Mouse (Mus musculus): Measurements from ENCODE around the gene Mycbp.

Gene Mycbp

DNA sequence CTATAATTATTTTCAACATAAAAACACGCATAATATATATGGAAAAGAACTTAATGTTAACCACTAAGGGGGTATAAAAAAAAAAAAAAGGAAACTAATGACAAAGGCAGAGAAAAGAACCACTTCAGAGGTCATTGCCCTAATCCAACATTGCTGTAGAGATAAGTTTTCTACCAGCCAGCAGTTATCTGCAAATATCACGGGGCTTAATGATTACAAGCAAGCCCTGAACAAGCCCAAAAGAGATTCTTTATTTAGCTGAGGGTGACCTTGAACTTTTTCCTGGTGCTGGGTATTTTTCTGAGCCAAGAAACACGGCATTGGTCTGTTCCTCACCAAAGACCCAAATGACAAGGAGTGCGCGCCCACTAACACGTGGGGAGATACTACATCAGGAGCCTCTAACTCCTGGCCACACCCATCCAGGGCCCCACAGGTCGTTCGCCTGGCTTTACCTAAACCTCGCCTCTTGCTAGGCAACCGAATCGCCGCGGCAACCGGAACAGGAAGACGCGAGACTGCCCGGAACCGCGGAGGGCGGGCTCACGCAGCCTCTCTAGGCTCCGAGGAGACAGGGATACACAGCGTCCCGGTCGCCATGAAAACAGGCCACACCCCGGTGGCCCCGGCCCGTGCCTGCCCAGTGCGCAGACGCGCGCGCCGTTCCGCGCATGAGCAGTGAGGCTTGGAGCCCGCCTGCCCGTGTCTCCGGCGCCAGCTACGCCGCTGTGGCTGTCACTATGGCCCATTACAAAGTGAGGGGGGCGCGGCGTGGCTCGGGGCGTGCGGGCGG is at the start of gene Mycbp:
Mycbp (plus strand) TSS at position 500 of the 793 bp plus-strand sequence.
- ATAC-seq (ENCODE audit: low TSS enrichment) = peak; percentile 99

DNA sequence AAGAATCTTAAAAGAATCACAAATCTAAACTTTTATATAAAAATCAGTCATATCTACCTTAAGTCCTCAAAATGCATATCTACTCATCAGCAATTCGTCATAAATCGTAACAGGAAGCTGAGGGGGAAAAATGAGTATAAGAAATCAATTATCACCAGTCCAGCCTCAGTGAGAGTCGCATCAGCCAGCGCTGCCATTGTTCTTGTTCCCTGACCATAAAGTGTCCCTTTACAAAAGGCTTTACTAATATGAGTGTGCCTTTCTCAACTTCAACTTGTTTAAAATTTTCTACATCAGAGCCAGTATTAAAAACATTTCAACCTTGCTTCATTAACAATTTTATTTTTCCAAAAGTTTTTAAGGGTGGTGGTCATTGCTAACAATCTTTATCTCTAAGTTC is 47.7 kb upstream of the Mycbp start:
- no peak for ATAC-seq (ENCODE audit: low TSS enrichment)

DNA sequence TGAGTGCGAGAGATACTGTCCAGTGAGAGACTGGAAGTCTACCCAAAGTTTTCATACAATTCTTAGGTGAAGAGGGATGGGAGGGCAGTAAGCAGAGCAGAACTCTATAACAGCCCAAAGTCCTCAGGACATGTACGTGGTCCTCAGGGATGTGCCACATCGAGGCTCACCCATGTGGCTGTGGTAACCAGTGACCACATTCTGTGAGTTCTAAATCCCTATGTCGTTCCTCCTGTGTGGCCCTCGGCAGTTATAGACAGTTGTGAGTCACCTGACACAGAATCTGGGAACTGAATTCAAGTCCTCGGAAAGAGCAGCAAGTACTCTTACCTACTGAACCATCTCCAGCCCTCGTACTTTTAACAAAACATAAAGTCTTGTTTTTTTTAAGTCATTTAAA is 46.5 kb upstream of the Mycbp start:
- ATAC-seq (ENCODE audit: low TSS enrichment) = no peak

DNA sequence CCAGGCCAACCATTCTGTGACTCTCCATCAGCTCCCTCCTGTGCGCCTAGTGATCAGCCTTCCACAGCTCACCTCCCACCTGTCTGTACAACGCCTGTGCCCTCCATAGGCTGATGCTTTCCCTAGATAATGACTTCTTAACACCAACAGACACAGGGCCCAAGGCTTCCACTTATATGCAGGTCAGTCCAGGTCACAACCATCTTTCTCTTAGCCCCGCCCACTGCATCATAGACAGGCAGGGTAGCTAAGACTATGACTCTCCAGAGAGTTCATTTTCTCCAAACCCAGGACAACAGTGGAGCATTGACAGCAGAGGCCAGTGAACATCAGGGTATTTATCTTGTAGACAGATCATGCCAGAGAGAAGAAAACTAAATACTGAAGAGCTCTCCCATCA is 45.3 kb upstream of the Mycbp start, which contains the start of gene 4933427I04Rik:
4933427I04Rik (plus strand) TSS at position 301 of the 400 bp plus-strand sequence.
- ATAC-seq (ENCODE audit: low TSS enrichment) = no peak

DNA sequence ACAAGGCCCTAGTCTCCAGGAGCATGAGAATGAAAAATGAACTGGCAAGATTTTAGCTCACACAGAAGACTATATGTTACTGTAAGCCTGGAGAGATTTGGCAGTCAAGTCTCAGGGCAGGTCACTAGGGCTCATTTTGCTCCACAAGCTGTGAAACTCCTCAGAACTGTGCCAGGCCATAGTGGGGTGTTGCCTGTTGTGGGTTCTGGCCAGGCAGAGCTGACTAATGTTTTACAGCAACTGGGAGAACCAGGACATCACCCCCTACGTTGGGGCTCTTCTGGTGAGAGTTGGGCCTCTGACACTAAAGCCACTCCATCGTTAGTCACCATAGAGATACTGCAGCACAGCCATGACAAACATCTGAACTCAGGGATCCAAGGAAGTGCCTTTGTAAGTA is 44.8 kb upstream of the Mycbp start:
- no peak for ATAC-seq (ENCODE audit: low TSS enrichment)

DNA sequence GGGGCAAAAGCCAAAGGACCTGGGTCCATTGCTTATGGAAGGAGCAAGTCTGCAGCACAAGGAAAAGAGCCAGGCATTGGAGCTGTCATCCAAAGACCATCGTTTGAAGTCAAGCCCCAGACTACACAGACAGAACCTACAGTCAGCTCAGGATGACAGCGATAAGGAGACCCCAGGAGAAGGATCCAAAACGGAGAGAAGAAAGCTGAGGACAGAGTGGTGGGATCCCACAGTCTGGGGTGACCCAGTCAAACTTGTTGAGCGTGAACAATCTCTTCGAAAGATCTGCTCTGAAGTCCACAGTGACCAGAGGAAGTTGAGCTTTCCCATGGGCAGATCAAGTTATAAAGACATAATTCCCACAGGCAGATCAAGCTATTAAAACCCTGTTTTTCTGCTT is 44.0 kb upstream of the Mycbp start:
- ATAC-seq (ENCODE audit: low TSS enrichment) = no peak

DNA sequence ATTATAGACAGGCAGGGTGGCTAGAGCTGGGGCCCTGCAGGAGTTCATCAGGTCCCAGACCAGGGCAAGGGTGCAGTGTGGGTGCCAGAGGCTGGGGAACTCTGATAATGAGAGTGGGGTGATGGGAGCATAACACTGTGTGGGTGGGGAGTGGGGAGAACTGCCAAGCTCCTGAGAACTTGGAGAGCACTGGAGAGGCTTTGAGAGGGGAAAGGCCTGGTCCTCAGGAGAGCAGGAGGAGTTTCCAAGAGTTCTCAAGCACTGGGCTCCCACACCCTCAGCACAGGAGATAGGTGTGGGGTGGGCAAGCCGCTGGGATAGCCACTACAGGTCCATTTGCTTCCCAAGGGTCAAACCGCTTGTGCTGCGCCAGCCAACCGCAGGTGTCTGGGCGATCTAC is 10.9 kb upstream of the Mycbp start:
- ATAC-seq (ENCODE audit: low TSS enrichment) = no peak

DNA sequence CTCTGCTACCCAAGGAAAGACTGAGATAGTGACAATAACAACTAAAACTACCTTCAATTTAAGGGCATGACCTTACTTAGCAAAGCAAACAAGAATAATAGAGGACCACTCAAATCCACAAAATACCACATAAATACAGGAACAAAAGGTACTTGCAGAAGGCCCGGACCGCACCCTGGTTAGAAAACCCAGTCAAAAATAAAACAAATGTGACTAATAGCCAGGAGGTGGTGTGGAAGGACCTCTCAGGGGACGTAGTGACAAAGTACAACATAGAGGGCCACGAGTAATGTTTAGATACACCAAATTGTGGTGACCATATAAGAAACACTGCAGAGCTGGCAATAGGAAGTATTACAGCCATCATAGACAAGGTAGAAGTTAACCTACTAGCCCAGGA is 10.3 kb upstream of the Mycbp start:
- ATAC-seq (ENCODE audit: low TSS enrichment) = no peak

DNA sequence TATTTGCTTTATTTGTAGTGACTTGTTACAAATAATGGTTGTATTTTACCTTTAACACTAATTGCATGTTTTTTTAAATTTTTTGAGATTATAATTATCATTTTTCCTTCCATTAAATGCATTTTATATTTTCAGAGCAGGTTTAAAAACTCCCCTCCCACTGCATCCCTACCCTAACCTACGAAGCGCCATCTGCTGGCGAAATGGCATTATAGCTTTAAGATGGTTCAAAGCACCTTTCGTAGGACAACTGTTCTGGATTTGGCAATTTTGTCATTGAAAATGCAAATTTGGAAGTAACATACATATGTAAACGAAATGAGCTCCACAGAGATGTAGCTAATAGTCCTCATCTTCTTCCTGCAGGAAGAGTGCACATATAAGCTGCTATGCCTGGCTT is 5.9 kb upstream of the Mycbp start:
- no peak for ATAC-seq (ENCODE audit: low TSS enrichment)

DNA sequence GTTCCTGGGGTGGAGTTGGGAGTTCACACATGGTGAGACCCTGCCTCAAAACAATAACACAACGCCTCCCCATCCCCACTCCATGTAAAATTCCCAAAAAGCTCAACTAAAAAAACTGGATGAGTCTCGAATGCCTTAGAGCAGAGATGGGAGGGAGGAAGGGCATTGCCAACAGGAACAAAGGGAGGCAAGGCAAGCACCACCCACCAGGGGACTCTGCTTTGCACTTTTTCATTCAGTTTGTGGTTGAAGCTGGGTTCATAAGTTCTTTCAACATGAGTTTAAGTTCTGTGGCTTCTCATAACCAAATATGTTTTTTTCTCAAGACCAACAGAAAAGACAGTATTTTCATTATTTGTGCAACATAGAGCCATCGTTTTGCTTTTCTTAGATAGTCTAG is 1.2 kb upstream of the Mycbp start:
- no peak for ATAC-seq (ENCODE audit: low TSS enrichment)

DNA sequence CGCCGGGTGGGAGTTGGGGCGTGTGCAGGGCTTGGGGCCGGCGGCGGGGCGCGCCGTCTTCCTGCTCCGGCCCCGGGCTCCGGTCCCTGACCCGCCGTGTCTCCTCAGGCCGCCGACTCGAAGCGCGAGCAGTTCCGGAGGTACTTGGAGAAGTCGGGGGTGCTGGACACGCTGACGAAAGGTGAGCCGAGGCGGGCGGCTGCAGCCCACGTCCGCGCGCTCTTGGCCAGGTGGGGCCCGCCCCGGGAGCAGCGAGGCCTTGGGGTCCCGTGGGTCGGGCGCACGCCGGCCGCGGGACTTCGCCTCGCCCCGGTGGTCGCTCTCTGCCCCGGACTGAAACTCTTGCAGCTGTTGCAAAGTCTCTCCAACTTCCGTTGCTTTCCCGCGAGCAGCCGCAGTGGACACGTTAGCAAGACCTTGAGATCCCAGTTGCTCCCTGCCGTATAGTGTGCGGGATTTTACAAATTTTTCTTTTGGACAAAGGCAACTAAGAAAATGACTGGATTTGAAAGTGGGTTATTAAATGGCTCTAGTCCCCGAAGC is 565 bp downstream of the Mycbp start:
- ATAC-seq (ENCODE audit: low TSS enrichment) = no peak; the same call in 1 of the 2 replicates

DNA sequence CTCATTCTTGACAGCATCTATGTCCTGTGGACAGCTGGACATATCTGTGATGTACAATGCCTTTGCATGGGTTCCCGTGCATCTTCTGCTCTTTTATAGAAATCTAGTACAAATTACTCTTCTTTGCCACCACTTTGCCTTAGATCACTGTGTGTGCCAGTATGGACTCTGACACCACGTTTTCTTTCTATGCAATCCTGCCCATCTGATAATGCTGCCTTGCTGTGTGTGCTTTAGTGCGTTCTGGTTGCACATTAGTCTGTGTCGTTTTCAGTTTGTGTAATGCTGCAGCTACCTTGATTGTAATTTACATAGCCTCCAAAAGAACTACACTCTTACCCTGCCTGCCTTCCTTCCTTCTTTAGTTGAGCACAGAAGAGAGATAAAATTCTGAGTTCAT is 6.9 kb downstream of the Mycbp start:
- no peak for ATAC-seq (ENCODE audit: low TSS enrichment)

DNA sequence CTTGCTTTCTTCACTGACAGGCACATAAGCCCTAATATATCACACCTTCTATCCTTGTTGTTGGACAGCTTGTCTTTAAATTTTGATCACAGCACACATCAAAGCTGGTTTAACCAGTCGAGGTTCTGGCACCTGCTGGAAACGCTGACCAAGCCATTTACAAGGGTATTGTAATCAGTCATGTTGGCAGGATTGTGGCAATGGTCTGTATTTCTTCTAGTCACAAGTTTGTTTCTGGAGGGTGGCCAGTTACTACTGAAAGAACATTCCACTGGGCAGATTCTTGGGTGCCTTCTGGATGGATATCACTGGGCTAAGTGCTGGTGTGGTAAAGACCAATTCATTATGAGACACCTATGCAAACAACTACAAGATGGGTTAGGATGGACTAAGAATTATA is 7.8 kb downstream of the Mycbp start:
- ATAC-seq (ENCODE audit: low TSS enrichment) = no peak

DNA sequence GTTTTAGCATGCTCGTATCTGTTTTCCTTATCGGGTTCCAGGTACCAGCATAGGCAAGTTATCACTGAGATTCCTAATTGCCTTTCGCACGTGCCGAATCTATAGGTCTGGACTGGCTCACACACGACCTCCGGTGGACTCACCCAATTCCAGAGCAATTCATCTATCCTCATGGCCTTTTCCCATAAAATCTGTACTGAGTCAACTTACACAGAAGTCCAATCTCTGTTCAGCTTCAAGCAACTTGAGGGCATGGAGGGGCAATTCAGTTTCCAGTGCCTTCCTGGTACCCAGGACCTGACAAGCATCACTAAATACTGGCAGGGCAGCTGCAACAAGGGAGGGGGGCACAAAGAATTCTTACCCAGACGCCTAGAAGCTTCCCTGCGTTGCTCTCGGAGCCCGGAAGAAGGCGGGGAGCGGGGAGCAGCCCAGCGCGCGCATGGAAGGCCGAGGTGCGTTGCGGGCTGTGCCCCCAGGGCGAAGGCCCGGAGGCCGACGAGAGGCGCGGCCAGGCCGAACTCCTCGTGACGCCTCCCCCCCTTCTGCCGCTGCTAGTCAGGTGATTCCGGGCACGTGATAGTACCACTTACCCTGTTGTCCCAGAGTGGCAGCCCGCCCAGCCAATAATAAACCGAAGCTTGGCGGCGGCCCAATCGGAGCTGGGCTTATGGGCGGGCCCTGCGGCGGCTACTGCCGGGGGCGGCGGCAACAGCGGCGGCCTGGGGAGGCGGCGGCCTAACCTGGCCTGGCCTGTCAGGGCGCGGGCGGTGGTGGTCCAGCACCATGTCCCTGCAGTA is 12.3 kb downstream of the Mycbp start, which contains the start of gene Rragc:
Rragc (plus strand) TSS at position 699 of the 800 bp plus-strand sequence.
- ATAC-seq (ENCODE audit: low TSS enrichment) = peak; percentile 99

DNA sequence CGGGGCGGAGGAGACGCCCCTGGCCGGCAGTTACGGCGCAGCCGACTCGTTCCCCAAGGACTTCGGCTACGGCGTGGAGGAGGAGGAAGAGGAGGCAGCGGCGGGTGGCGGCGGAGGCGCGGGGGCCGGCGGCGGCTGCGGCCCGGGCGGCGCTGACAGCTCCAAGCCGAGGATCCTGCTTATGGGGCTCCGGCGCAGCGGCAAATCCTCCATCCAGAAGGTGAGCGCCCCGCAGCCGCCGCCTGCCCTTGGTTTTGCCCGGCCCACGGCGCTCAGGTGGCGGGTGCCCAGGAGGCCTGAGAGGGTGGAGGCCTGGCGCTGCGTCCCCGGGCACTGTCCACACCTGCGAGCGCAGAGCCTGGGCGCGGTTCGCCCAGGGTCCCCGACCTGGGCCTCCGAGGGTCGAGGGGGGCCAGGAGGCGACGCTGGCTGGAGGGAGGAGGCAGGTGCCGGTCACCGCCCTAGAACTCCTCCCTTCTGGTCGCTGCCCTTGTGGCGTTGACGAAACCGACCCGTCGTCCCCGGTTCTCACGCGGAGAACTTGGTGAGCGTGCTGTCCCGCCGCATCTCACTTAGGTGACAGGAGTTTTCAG is 13.0 kb downstream of the Mycbp start, which contains the start of gene 4930535I16Rik:
4930535I16Rik (minus strand) TSS at position 475 of the 593 bp plus-strand sequence.
- peak; percentile 22; the same call in 1 of the 2 replicates for ATAC-seq (ENCODE audit: low TSS enrichment)

DNA sequence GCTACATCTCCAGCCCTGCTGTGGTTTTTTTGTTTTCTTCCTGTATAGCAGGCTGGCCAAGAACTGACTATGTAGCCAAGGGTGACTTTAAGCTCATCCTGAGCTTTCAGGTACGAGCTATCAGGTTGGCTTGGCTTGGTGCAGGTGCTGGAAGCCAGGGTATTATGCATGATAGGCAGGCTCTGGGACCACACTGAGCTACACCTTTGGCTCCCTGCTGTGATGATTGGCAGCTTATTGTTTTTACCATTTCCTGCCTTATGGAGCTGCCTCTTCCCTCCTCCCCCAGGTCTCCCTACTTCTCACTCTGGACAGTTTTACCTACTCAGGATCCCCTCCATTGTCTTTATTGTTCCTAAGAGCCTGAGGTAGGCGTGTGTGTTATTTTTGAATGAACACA is 14.2 kb downstream of the Mycbp start:
- no peak for ATAC-seq (ENCODE audit: low TSS enrichment)

DNA sequence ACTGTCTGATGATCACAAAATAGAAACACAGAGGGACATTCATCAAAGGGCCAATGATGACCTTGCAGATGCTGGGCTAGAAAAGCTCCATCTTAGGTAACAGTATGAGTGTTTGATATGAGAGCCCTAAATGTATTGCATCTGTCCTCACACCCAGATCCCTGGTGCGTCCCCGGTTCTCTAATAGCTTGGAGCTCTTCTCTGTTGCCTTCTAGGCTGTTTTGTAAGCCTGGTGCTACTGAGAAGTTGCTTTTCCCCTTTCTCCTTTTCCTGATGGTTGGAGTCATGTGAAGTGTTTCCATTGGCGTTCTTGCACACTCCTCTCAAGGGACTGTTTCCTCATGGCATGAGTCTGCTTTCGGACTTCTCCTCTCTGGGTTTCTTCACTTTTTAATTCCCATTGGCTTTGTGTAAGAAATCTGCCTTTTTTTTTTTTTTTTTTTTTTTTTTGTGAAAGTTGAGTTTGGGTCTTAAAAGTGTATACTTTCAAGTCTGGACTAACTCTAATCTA is 16.5 kb downstream of the Mycbp start:
- no peak for ATAC-seq (ENCODE audit: low TSS enrichment)

DNA sequence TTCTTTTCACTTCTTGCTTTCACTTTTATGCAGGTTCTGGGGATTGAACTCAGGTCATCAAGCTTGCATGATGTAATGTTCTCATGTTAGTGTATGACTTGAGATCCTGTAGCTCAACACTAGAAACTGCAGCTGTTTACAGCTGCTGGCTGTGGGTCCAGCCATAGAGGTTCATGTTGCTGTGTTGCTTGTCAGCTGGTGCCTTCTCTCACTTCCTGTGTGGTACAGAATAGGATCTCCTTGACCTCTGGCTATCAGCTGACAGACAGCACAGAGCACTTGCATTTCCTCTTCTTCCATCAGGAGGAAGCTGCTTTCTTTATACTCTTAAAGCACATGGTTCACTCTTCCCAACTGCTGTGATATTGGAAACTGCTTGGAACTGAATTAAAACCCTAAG is 23.3 kb downstream of the Mycbp start:
- no peak for ATAC-seq (ENCODE audit: low TSS enrichment)

DNA sequence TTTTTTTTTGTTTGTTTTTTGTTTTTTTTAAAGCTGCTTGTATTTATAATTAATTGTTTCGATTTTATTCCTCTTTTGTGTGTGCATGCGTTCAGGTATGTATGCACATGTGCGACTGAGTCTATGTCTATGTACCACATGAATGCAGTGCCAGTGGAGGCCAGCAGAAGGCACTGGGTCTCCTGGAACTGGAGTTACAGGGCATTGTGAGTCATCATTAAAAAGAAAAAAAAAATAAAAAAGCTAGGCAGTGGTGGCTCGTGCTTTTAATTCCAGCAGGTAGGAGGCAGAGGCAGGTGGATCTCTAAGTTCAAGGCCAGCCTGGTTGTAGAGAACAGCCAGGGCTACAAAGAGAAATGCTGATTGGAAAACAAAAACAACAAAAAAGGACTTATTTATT is 25.4 kb downstream of the Mycbp start:
- ATAC-seq (ENCODE audit: low TSS enrichment) = no peak

DNA sequence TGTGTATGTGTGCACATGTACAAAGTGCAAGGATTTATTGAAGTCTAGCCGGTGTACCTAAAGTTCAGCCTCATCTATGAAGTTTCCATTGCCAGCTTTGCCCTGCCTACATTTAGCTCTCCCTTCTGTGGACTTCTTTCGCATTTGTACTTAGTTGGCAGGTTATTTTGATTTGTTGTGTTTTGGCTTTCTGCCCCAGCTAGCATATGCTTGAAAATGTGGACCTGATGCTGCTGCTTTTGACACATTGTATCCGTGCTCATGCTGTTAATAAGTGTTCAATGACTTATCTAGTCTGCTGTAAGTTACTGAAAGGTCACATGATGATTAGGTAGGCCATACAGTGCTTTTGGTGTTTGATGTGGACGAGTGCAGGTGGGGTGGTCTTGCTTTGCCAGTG is 29.7 kb downstream of the Mycbp start:
- ATAC-seq (ENCODE audit: low TSS enrichment) = no peak

DNA sequence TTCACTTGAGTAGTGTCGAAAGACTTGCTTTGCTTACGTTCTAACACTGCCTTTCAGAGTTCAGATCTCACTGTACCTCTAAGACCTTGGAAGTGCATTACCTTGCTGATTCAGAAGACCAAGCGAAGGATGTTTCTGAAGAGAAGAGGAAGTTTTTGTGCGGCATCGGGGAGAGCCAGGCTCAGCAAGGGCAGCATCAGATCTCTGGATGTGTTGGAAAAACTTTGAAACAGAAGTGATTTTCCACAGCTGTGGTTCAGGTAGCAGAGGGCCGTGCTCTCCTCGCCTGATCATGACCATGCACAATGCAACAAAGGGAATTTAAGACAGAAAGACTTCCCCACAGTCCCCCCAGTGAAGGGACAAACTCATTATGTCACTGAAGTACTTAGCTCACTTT is 31.4 kb downstream of the Mycbp start:
- no peak for ATAC-seq (ENCODE audit: low TSS enrichment)

DNA sequence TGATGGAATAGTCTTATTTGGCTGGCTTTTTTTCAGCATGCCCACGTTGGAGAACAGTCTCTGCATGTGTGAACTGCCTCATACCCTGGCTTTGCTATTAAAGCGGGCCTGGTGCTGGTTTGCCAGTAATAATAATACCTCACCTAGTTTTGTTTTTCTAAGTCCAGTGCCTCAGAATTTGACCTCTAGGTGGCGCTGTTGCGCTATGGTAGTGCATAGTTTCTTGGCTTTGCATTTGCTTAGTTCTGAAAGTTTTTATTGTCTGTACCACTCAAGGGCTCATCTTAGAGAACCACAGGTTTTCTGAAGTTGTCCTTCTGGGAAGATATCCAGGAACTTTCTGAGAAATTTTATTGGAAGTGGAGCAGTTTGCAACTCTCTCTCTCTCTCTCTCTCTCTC is 35.2 kb downstream of the Mycbp start:
- ATAC-seq (ENCODE audit: low TSS enrichment) = peak; percentile 41; the same call in 1 of the 2 replicates
